Mouse (Mus musculus) embryonic facial prominence, embryonic 12.5 days (tissue): Measurements from ENCODE around the gene Shpk. TPM values are rescaled to one million over a fixed set of nuclear protein-coding genes. Genes with fewer than 3 reads are reported as not detected.

Experiments
- ATAC-seq: fragments of 200-750 bp; cut with Nextera tagmentation; 2 replicates; pipeline ENCODE4 v1.8.0; 2017; ENCODE audit not compliant: insufficient number of reproducible peaks, insufficient read depth, low FRiP score, low TSS enrichment
- H3K27ac ChIP-seq: fragments of 300-500 bp; sonication (generic); 2 replicates; pipeline ENCODE4 v1.5.1; 2016; ENCODE audit warnings: mild to moderate bottlenecking
- H3K27me3 ChIP-seq: fragments of 300-500 bp; sonication (generic); 2 replicates; pipeline ENCODE4 v1.6.1; 2016; ENCODE audit warnings: mild to moderate bottlenecking, moderate library complexity
- H3K36me3 ChIP-seq: fragments of 300-500 bp; sonication (generic); 2 replicates; pipeline ENCODE4 v1.6.1; 2016; ENCODE audit warnings: mild to moderate bottlenecking
- H3K4me1 ChIP-seq: fragments of 300-500 bp; sonication (generic); 2 replicates; pipeline ENCODE4 v1.6.1; 2016
- H3K4me2 ChIP-seq: fragments of 300-500 bp; sonication (generic); replicated peaks from 2 replicates; pipeline ENCODE4 v1.6.1; 2016; ENCODE audit warnings: mild to moderate bottlenecking, moderate library complexity
- H3K4me3 ChIP-seq: fragments of 300-500 bp; sonication (generic); 2 replicates; pipeline ENCODE4 v1.5.1; 2016; ENCODE audit warnings: mild to moderate bottlenecking
- H3K9ac ChIP-seq: fragments of 300-500 bp; sonication (generic); 2 replicates; pipeline ENCODE4 v1.6.1; 2016; ENCODE audit warnings: mild to moderate bottlenecking, moderate library complexity
- H3K9me3 ChIP-seq: fragments of 300-500 bp; sonication (generic); 2 replicates; pipeline ENCODE4 v1.6.1; 2016; ENCODE audit warnings: mild to moderate bottlenecking, moderate library complexity
- WGBS: fragments of 180-500 bp; shearing (Covaris S2); methylation state at CpG from one replicate; pipeline ENCODE4 v1.1.7; 2016; 5-methylcytosine and 5-hydroxymethylcytosine counted together
- polyA plus RNA-seq: library from polyadenylated mRNA; unstranded; fragments of >200 nt; fragmentation: Nextera tagmentation; extraction: Ambion mirVana; gene quantifications from 2 replicates; pipeline ENCODE4 v1.2.1, GENCODE M21; 2016

Gene Shpk
- polyA plus RNA-seq = 2.0 and 2.1 TPM in 2 replicates

- peak; percentile 95 for ATAC-seq
- under 1% methylated on average over 32 of the region's 32 CpGs for WGBS
- Histone ChIP-seq H3K4me2 (peak within 1 kb of the TSS; percentile 93), H3K4me1 (peaks cover 9% of the 10 kb centered on the region), H3K27me3 (no peaks in the 10 kb centered on the region), H3K9ac (peak within 1 kb of the TSS; percentile 75), H3K36me3 (0 out of 2 replicates have a peak, but pooled peaks cover 6% of the 10 kb centered on the region), H3K9me3 (no peaks in the 10 kb centered on the region), H3K27ac (0 out of 2 replicates have a peak within 1 kb of the TSS, but pooled peaks have one; percentile 23), H3K4me3 (peak within 1 kb of the TSS; percentile 72)
Observed at GRCm38 (mm10) chr11:73199230-73199712, at the start of gene Shpk. Gene Shpk (plus strand): TSS chr11:73199460.

DNA sequence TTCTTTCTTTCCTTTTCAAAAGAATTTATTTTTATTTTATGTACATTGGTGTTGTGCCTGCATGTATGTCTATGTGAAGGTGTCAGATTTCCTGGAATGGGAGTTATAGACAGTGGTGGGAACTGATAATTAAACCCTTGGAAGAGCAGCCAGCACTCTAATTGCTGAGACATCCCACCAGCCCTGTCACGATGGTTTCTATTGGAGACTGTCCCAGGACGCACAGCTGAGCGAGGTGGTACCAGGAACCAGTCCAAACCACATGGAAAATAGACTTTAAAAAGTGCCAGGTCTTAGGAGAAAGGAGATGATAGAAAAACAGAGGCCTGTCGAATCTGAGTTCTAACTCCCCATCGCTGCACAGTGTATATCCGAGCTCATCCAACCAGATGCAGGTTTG, 44.2 kb upstream of the Shpk start:
- Histone ChIP-seq H3K9me3 (no peaks in the 10 kb centered on the region), H3K4me3 (no peak overlapping the region), H3K36me3 (no peaks in the 10 kb centered on the region), H3K27ac (no peak overlapping the region), H3K27me3 (peaks cover 11% of the 10 kb centered on the region), H3K9ac (no peak overlapping the region), H3K4me1 (no peaks in the 10 kb centered on the region; the same call in 1 of the 2 replicates), H3K4me2 (no peak overlapping the region)
- 77% methylated on average over 6 of the region's 6 CpGs for WGBS
- no peak for ATAC-seq

- peaks cover 24% of the 10 kb centered on the region for H3K27me3 ChIP-seq
- 3% methylated on average over 49 of the region's 49 CpGs for WGBS
- no peaks in the 10 kb centered on the region for H3K36me3 ChIP-seq
- no peak within 1 kb of the TSS for H3K27ac ChIP-seq
- H3K4me1 ChIP-seq = peaks cover 5% of the 10 kb centered on the region; the same call in 1 of the 2 replicates
- H3K9ac ChIP-seq = peak within 1 kb of the TSS; percentile 57
- ATAC-seq = 0 out of 2 replicates have a peak, but pooled peaks have one; percentile 57
- H3K4me2 ChIP-seq = peak within 1 kb of the TSS; percentile 78
- no peaks in the 10 kb centered on the region for H3K9me3 ChIP-seq
- peak within 1 kb of the TSS; percentile 40 for H3K4me3 ChIP-seq
Observed at GRCm38 (mm10) chr11:73159957-73160810, 39.1 kb upstream of the Shpk start, which contains the start of gene P2rx5. Gene P2rx5 (plus strand): TSS chr11:73160421.

- H3K4me3 ChIP-seq = peak overlapping the region; percentile 40
- 27% methylated on average over 6 of the region's 6 CpGs for WGBS
- H3K4me2 ChIP-seq = peak overlapping the region; percentile 78
- peak overlapping the region; percentile 57; the same call in 1 of the 2 replicates for H3K9ac ChIP-seq
- no peaks in the 10 kb centered on the region for H3K36me3 ChIP-seq
- peaks cover 24% of the 10 kb centered on the region for H3K27me3 ChIP-seq
- no peak for ATAC-seq
- H3K9me3 ChIP-seq = no peaks in the 10 kb centered on the region
- peaks cover 5% of the 10 kb centered on the region; the same call in 1 of the 2 replicates for H3K4me1 ChIP-seq
- no peak overlapping the region for H3K27ac ChIP-seq
Observed at GRCm38 (mm10) chr11:73160811-73161200, 38.5 kb upstream of the Shpk start.

GRCm38 (mm10) chr11:73161616-73162015, 37.6 kb upstream of the Shpk start:
- ATAC-seq = no peak
- H3K27me3 ChIP-seq = peaks cover 24% of the 10 kb centered on the region
- 88% methylated on average over 4 of the region's 4 CpGs for WGBS
- peaks cover 5% of the 10 kb centered on the region; the same call in 1 of the 2 replicates for H3K4me1 ChIP-seq
- H3K9ac ChIP-seq = no peak overlapping the region
- H3K36me3 ChIP-seq = no peaks in the 10 kb centered on the region
- H3K4me3 ChIP-seq = no peak overlapping the region
- no peak overlapping the region for H3K4me2 ChIP-seq
- H3K9me3 ChIP-seq = no peaks in the 10 kb centered on the region
- H3K27ac ChIP-seq = no peak overlapping the region

- Histone ChIP-seq H3K27me3 (peaks cover 24% of the 10 kb centered on the region), H3K9me3 (no peaks in the 10 kb centered on the region)
- no peak for ATAC-seq
Observed at GRCm38 (mm10) chr11:73162284-73162683, 37.0 kb upstream of the Shpk start.

DNA sequence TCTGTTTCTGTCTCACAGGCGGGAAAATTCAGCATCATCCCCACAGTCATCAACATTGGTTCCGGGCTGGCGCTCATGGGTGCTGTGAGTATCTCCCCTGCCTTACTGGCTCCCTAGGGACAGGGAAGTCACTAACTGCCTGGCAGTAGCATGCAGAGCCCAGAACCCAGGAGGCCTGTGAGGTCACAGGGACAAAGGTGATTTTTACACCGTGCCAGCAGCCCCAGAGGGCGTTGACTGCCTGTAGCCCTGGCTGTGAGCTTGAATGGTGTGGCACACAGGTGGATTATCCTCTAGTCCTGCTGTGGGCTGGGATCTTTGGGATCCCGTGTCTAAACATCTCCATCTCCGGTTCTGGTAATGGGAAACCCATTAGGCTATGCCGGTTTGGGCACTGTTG, 31.2 kb upstream of the Shpk start:
- 84% methylated on average over 8 of the region's 8 CpGs for WGBS
- no peak overlapping the region for H3K9ac ChIP-seq
- H3K4me1 ChIP-seq = no peaks in the 10 kb centered on the region
- no peaks in the 10 kb centered on the region for H3K9me3 ChIP-seq
- no peak for ATAC-seq
- H3K27ac ChIP-seq = no peak overlapping the region
- peaks cover 14% of the 10 kb centered on the region; the same call in 1 of the 2 replicates for H3K36me3 ChIP-seq
- H3K4me2 ChIP-seq = no peak overlapping the region
- H3K4me3 ChIP-seq = no peak overlapping the region
- H3K27me3 ChIP-seq = no peaks in the 10 kb centered on the region

More at GRCm38 (mm10) chr11:73162284-73162683, 37.0 kb upstream of the Shpk start:
- no peak overlapping the region for H3K4me3 ChIP-seq
- H3K9ac ChIP-seq = no peak overlapping the region
- no peak overlapping the region for H3K4me2 ChIP-seq
- 79% methylated on average over 5 of the region's 5 CpGs for WGBS
- no peaks in the 10 kb centered on the region for H3K36me3 ChIP-seq
- H3K27ac ChIP-seq = no peak overlapping the region
- peaks cover 5% of the 10 kb centered on the region; the same call in 1 of the 2 replicates for H3K4me1 ChIP-seq

GRCm38 (mm10) chr11:73168576-73168975, 30.7 kb upstream of the Shpk start:
- ATAC-seq = no peak
- Histone ChIP-seq H3K9me3 (no peaks in the 10 kb centered on the region), H3K27ac (no peak overlapping the region), H3K4me1 (no peaks in the 10 kb centered on the region), H3K36me3 (peaks cover 19% of the 10 kb centered on the region; the same call in 1 of the 2 replicates), H3K9ac (no peak overlapping the region), H3K4me3 (no peak overlapping the region), H3K4me2 (no peak overlapping the region), H3K27me3 (no peaks in the 10 kb centered on the region)
- WGBS = 87% methylated on average over 6 of the region's 6 CpGs

DNA sequence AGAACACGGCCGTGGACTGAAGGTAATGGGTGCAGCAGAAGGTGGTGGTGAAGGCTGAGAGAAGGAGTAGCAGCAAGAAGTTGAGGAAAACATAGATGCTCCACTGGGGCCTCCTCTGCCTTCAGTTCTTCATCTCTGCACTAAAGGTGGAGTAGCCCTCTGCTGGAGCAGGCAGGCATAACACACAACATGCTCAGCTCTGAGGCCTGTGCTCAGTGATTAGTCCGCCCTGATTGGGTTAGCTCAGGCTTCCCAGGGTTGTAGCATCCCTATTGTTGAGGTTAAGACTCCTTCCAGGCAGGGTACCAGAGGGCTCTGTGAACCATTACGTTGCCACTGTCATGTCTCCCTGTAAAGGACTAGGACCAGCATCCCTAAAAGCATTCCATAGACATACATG, 30.0 kb upstream of the Shpk start:
- ATAC-seq = no peak
- H3K36me3 ChIP-seq = peaks cover 25% of the 10 kb centered on the region

GRCm38 (mm10) chr11:73172186-73172585, 27.1 kb upstream of the Shpk start:
- WGBS = 55% methylated on average over 5 of the region's 5 CpGs

More for the DNA sequence above, 30.0 kb upstream of the Shpk start:
- Histone ChIP-seq H3K4me3 (no peak overlapping the region), H3K4me1 (no peaks in the 10 kb centered on the region), H3K9me3 (no peaks in the 10 kb centered on the region), H3K27ac (no peak overlapping the region), H3K4me2 (no peak overlapping the region), H3K27me3 (no peaks in the 10 kb centered on the region), H3K9ac (no peak overlapping the region)
- WGBS = 43% methylated on average over 4 of the region's 4 CpGs

GRCm38 (mm10) chr11:73175612-73176011, 23.6 kb upstream of the Shpk start:
- H3K4me2 ChIP-seq = peak overlapping the region; percentile 74
- no peak for ATAC-seq
- H3K9ac ChIP-seq = peak overlapping the region; percentile 93
- whole genome bisulfite sequencing = 34% methylated on average over 8 of the region's 8 CpGs
- no peaks in the 10 kb centered on the region for H3K27me3 ChIP-seq
- peaks cover 15% of the 10 kb centered on the region for H3K4me1 ChIP-seq
- no peak overlapping the region for H3K27ac ChIP-seq
- peak overlapping the region; percentile 96 for H3K4me3 ChIP-seq
- H3K36me3 ChIP-seq = peaks cover 25% of the 10 kb centered on the region
- H3K9me3 ChIP-seq = no peaks in the 10 kb centered on the region

More at GRCm38 (mm10) chr11:73172186-73172585, 27.1 kb upstream of the Shpk start:
- Histone ChIP-seq H3K9ac (no peak overlapping the region), H3K4me3 (no peak overlapping the region), H3K27me3 (no peaks in the 10 kb centered on the region), H3K4me2 (no peak overlapping the region), H3K9me3 (no peaks in the 10 kb centered on the region), H3K36me3 (peaks cover 29% of the 10 kb centered on the region), H3K4me1 (peaks cover 6% of the 10 kb centered on the region), H3K27ac (0 out of 2 replicates have a peak overlapping the region, but pooled peaks have one; percentile 50)
- no peak for ATAC-seq
